Mouse (Mus musculus) C2C12 (cell line): Measurements from ENCODE around the gene Fstl1. TPM values are rescaled to one million over a fixed set of nuclear protein-coding genes. Genes with fewer than 3 reads are reported as not detected.

Source experiments
- H3K27me3 ChIP-seq: one replicate; pipeline ENCODE4 v1.6.1; 2011; ENCODE audit not compliant: control insufficient read depth, insufficient read depth, insufficient read length
- H3K36me3 ChIP-seq: one replicate; pipeline ENCODE4 v1.6.1; 2011; ENCODE audit not compliant: control insufficient read depth, insufficient read depth
- H3K4me3 ChIP-seq: one replicate; pipeline ENCODE4 v1.5.1; 2011; ENCODE audit warnings: mild to moderate bottlenecking, control low read depth; ENCODE audit not compliant: poor library complexity, insufficient read depth, severe bottlenecking
- H3K79me2 ChIP-seq: one replicate; pipeline ENCODE4 v1.6.1; 2011; ENCODE audit not compliant: control insufficient read depth, insufficient read depth
- H3K79me3 ChIP-seq: one replicate; pipeline ENCODE4 v1.6.1; 2011; ENCODE audit warnings: low read depth, control low read depth
- H3ac ChIP-seq: one replicate; pipeline ENCODE3; 2011; ENCODE audit warnings: low read depth; ENCODE audit not compliant: control insufficient read depth, insufficient read length
- CEBPB ChIP-seq: IDR thresholded peaks from one replicate; pipeline ENCODE4 v1.6.1; 2011; ENCODE audit warnings: low read depth, mild to moderate bottlenecking, control low read depth, moderate library complexity
- CTCF ChIP-seq: IDR thresholded peaks from one replicate; pipeline ENCODE4 v1.5.1; 2011; ENCODE audit not compliant: control insufficient read depth, insufficient read depth, insufficient read length
- FOSL1 ChIP-seq: IDR thresholded peaks from one replicate; pipeline ENCODE4 v1.8.0; 2011; ENCODE audit warnings: mild to moderate bottlenecking, low read length; ENCODE audit not compliant: poor library complexity, insufficient read depth, severe bottlenecking
- MAX ChIP-seq: IDR thresholded peaks from one replicate; pipeline ENCODE4 v1.6.1; 2011; ENCODE audit warnings: mild to moderate bottlenecking, control low read depth
- MYOD1 ChIP-seq: IDR thresholded peaks from one replicate; pipeline ENCODE4 v1.6.1; 2011; ENCODE audit warnings: low read depth; ENCODE audit not compliant: control insufficient read depth, insufficient read length
- MYOG ChIP-seq: IDR thresholded peaks from one replicate; pipeline ENCODE4 v1.6.1; 2011; ENCODE audit not compliant: control insufficient read depth, insufficient read length; ENCODE audit errors: extremely low read depth
- USF1 ChIP-seq: IDR thresholded peaks from one replicate; pipeline ENCODE4 v1.6.1; 2011; ENCODE audit warnings: low read depth, mild to moderate bottlenecking, control low read depth, moderate library complexity
- polyA plus RNA-seq: library from polyadenylated mRNA; unstranded; fragments of >200 nt; fragmentation: generic; extraction: Trizol; gene quantifications from one replicate; pipeline ENCODE4 v1.2.1, GENCODE M21; 2012; ENCODE audit warnings: missing spikeins

The Fstl1 gene
- polyA plus RNA-seq, 1 experiment: 153 TPM

GRCm38 (mm10) chr16:37754483-37754882, 22.2 kb upstream of the Fstl1 start:
- no peak overlapping the region for H3K4me3 ChIP-seq
- H3K36me3 ChIP-seq: no peaks in the 10 kb centered on the region
- TF ChIP-seq MYOD1 (no peak), MAX (no peak), USF1 (no peak), MYOG (no peak), FOSL1 (no peak), CEBPB (no peak), CTCF (no peak)
- no peaks in the 10 kb centered on the region for H3K27me3 ChIP-seq
- no peak overlapping the region for H3ac ChIP-seq
- H3K79me2 ChIP-seq: no peaks in the 10 kb centered on the region
- H3K79me3 ChIP-seq: no peaks in the 10 kb centered on the region

GRCm38 (mm10) chr16:37757223-37757622, 19.4 kb upstream of the Fstl1 start:
- no peak overlapping the region for H3ac ChIP-seq
- no peaks in the 10 kb centered on the region for H3K79me2 ChIP-seq
- no peaks in the 10 kb centered on the region for H3K27me3 ChIP-seq
- H3K4me3 ChIP-seq: no peak overlapping the region
- H3K36me3 ChIP-seq: no peaks in the 10 kb centered on the region
- TF ChIP-seq USF1: no peak
- TF ChIP-seq CTCF: no peak
- TF ChIP-seq MAX: no peak
- TF ChIP-seq CEBPB: no peak
- TF ChIP-seq MYOG: no peak
- TF ChIP-seq FOSL1: no peak
- no peak for TF ChIP-seq MYOD1
- no peaks in the 10 kb centered on the region for H3K79me3 ChIP-seq

GRCm38 (mm10) chr16:37763797-37764196, 12.9 kb upstream of the Fstl1 start:
- TF ChIP-seq MYOD1: no peak
- no peak for TF ChIP-seq FOSL1
- no peak for TF ChIP-seq USF1
- TF ChIP-seq CTCF: no peak
- no peak for TF ChIP-seq MAX
- no peak for TF ChIP-seq MYOG
- TF ChIP-seq CEBPB: no peak
- Histone ChIP-seq H3ac (no peak overlapping the region), H3K79me2 (no peaks in the 10 kb centered on the region), H3K79me3 (no peaks in the 10 kb centered on the region), H3K36me3 (no peaks in the 10 kb centered on the region), H3K27me3 (no peaks in the 10 kb centered on the region), H3K4me3 (no peak overlapping the region)

GRCm38 (mm10) chr16:37776166-37776859, 360 bp upstream of the Fstl1 start:
- Histone ChIP-seq H3K4me3 (peak overlapping the region; percentile 77), H3K79me2 (peaks cover 46% of the 10 kb centered on the region), H3K36me3 (peaks cover 26% of the 10 kb centered on the region), H3K79me3 (peaks cover 34% of the 10 kb centered on the region), H3K27me3 (no peaks in the 10 kb centered on the region), H3ac (peak overlapping the region; percentile 8)
- no peak for TF ChIP-seq MAX
- no peak for TF ChIP-seq USF1
- TF ChIP-seq CTCF: no peak
- TF ChIP-seq MYOD1: no peak
- no peak for TF ChIP-seq MYOG
- no peak for TF ChIP-seq FOSL1
- no peak for TF ChIP-seq CEBPB

- Histone ChIP-seq H3ac (no peak overlapping the region), H3K27me3 (no peaks in the 10 kb centered on the region), H3K79me2 (peaks cover 62% of the 10 kb centered on the region), H3K36me3 (peaks cover 39% of the 10 kb centered on the region), H3K79me3 (peaks cover 46% of the 10 kb centered on the region), H3K4me3 (peak overlapping the region; percentile 77)
- TF ChIP-seq CEBPB (peak; percentile 16), MAX (no peak)
Measured at GRCm38 (mm10) chr16:37777796-37778475, 1.3 kb downstream of the Fstl1 start.
